23 mouse cellular contexts compared by ENCODE assay signal in the genomic region with DNA sequence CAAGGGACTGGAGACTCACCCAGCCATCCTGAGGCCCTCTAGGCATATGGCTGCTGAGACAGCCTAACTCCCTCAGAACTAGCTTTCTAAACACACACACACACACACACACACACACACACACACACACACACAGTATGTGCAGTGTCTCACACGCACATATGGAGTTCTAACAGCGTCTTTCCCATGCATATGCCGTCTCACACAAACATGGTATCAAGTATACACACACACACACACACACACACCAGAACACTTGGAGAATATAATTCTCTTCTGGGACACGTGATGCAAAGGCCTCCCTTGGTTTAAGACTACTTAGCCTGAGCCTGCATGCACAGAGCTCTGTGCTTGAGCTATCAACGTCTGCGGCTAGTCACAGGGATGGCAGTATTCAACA. TPM values are rescaled to one million over a fixed set of nuclear protein-coding genes. Genes with fewer than 3 reads are reported as not detected.
"Had no signal": no experiment of that assay in that cellular context is flagged by ENCODE, and none has a peak within 500 bp of the region (broad histone marks: within the 10 kb centered on the region; RNA-seq: fewer than 3 reads in every experiment).

No protein-coding gene starts in this region.

- H3K9ac ChIP-seq: limb, embryonic 13.5 days; liver, embryonic 12.5 days; liver, embryonic 15.5 days; lung, embryonic 15.5 days; midbrain, embryonic 13.5 days; neural tube, embryonic 13.5 days; stomach, embryonic 15.5 days had no signal

- ATAC-seq: liver, embryonic 12.5 days; midbrain, embryonic 13.5 days; midbrain, embryonic 16.5 days had no signal

- H3K4me2 ChIP-seq: limb, embryonic 13.5 days; liver, embryonic 12.5 days; liver, embryonic 15.5 days; lung, embryonic 15.5 days; midbrain, embryonic 13.5 days; neural tube, embryonic 13.5 days; stomach, embryonic 15.5 days had no signal

- DNase-seq: kidney, adult 9 months; kidney, postnatal 25 days; layer of hippocampus, adult 9-11 months; liver; lung, adult 18-20 months; lung, postnatal 14 days; retina, postnatal 1 day; right cerebral cortex, postnatal 25 days; spleen, adult 18-20 months; thymus, postnatal 36 days had no signal

- H3K4me3 ChIP-seq: layer of hippocampus, adult 2 months; limb, embryonic 10.5 days; limb, embryonic 13.5 days; liver, embryonic 12.5 days; liver, embryonic 15.5 days; lung, embryonic 15.5 days; midbrain, embryonic 13.5 days; myocyte; neural tube, embryonic 13.5 days; stomach, embryonic 15.5 days had no signal

- H3K9me3 ChIP-seq: limb, embryonic 10.5 days; limb, embryonic 13.5 days; liver, embryonic 12.5 days; liver, embryonic 15.5 days; lung, embryonic 15.5 days; midbrain, embryonic 13.5 days; neural tube, embryonic 13.5 days; stomach, embryonic 15.5 days had no signal

- H3K27ac ChIP-seq: layer of hippocampus, adult 2 months; limb, embryonic 10.5 days; limb, embryonic 13.5 days; liver, embryonic 12.5 days; liver, embryonic 15.5 days; lung, embryonic 15.5 days; macrophage; midbrain, embryonic 13.5 days; neural tube, embryonic 13.5 days; stomach, embryonic 15.5 days had no signal

- H3K27me3 ChIP-seq: limb, embryonic 13.5 days; liver, embryonic 12.5 days; liver, embryonic 15.5 days; lung, embryonic 15.5 days; midbrain, embryonic 13.5 days; neural tube, embryonic 13.5 days; stomach, embryonic 15.5 days had no signal

- H3K4me1 ChIP-seq: limb, embryonic 13.5 days; midbrain, embryonic 13.5 days had no signal

RNA-seq across cellular contexts. Expression of a gene that starts 59.3 kb away (rescaled TPM):
- total RNA-seq: monocyte, adult 5-6 weeks had no signal
